Mouse (Mus musculus): ENCODE data around the gene Coil. TPM values are rescaled to one million over a fixed set of nuclear protein-coding genes. Genes with fewer than 3 reads are reported as not detected.
"Not testable (repeated sequence)": the region's sequence is repeated elsewhere in the genome, so short reads cannot be mapped to it uniquely, and the experiment has no call there.

Gene Coil
- total RNA-seq, 2 experiments from 2014 or later = 4.8 to 4.9 TPM

DNA sequence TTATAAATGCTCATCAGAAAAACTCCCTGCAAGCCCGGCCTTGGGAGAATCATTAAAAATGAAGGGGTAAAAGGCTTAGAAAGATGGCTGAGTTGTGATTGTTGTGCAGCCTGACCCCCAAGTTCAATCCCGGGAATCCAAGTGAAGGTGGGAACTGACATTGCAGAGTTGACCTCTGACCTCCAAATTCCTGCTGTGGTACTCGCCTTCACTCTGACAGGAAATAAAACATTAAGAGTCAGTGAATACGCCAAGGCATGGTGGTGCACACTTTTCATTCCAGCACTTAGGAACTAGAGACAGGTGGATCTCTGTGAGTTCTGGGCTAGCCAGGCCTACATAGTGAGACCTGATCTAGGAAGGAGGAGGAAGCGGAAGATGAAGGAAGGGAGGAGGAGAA is 35.4 kb downstream of the Coil start:
- no peak for DNase-seq

GRCm38 (mm10) chr11:89006404-89006803 is 36.4 kb downstream of the Coil start:
- DNase-seq = no peak

DNA sequence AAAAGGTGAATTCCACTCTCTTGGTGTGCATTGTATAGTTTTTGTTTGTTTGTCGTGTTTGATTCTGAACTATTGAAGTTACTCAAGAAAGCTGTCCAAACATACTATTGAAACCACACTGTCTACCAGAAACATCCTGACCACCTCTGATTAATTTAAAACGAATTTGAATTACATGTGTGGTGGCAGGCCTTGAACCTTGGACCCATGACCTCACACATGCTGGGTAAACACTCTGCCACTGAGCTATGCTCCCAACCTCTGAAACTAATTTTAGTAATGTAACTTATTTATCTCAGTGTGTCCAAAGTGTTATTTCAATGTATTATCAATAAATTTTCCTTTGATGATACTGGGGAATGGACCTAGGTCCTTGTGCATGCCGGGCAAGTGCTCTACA is 37.5 kb downstream of the Coil start:
- no peak for DNase-seq

DNA sequence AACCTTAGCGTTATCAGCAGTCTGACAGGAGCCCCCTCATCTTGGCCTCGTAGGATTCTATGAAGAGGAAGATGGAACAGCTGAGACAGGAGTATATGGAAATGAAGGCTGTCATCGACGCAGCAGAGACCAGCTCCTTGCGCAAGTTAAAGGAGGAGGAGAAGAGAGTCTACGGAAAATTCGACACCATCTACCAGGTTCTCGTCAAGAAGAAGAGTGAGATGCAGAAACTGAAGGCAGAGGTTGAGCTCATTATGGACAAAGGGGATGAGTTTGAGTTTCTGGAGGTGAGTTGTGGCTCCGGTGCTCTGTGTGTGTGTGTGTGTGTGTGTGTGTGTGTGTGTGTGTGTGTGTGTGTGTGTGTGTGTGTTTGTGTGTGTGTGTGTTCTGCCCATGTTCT is 39.0 kb downstream of the Coil start:
- no peak for DNase-seq

GRCm38 (mm10) chr11:89009496-89009895 is 39.4 kb downstream of the Coil start:
- no peak for DNase-seq

DNA sequence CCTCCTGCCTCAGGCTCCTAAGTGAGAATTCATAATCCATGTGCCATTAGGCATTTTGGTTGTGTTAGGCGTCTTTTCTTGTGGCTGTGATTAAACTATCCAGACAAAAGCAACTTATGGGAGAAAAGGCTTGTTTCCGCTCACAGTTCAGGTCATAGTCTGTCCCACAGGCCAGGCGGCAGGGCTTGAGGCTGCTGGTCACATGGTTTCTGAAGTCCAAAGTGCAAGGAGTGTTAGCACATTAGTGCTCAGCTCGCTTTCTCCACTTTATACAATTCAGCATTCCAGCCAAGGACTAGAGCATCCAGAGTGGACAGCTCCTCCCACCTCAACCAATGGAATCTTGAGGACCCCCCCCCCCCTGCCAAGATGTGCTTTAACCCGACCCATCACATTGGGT is 42.2 kb downstream of the Coil start:
- DNase-seq = no peak

GRCm38 (mm10) chr11:89017514-89018182 is 47.6 kb downstream of the Coil start:
- DNase-seq = no peak

GRCm38 (mm10) chr11:89020681-89021305 is 50.7 kb downstream of the Coil start:
- peak; percentile 25 to 51 for DNase-seq

DNA sequence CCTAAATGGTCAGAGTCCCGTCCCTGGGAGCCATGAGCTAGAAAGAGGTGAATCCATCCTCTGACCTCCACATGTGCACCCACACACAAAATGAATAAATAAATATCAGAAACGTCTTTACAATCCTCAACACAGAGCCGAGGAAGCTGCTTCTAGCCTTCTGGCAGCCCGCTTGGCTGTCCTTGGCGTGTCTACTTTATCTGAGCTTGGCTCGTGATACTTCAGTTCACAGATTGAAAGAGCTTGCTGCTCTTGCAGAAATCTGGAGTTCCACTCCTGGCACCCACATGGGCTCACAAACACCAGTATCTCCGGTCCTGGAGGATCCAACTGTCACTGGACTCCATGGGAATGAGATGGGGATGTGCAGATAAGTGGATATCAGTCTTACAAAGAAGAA is 51.6 kb downstream of the Coil start:
- DNase-seq = peak; percentile 21 to 40

GRCm38 (mm10) chr11:89022120-89022731 is 52.2 kb downstream of the Coil start:
- DNase-seq = no peak

DNA sequence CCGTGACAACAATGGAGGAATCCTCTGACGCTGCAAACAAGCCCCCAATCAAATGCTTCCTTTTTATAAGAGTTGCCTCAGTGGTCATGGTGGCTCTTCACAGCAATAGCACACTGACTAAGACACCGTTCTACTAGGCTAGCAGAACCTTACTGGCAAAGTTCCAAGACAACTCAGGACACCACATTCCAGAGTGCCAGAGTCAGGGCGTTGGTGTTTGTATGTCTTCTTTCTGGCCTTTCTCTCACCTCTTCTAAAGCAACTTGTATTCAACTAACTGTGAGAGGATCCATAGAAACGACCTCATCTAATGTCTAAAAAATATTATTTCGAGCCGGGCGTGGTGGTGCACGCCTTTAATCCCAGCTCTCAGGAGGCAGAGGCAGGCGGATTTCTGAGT is 53.4 kb downstream of the Coil start:
- DNase-seq = peak in 1 of 2 experiments; percentile 23

GRCm38 (mm10) chr11:89024181-89024881 is 54.3 kb downstream of the Coil start:
- peak; percentile 89 to 94 for DNase-seq

DNA sequence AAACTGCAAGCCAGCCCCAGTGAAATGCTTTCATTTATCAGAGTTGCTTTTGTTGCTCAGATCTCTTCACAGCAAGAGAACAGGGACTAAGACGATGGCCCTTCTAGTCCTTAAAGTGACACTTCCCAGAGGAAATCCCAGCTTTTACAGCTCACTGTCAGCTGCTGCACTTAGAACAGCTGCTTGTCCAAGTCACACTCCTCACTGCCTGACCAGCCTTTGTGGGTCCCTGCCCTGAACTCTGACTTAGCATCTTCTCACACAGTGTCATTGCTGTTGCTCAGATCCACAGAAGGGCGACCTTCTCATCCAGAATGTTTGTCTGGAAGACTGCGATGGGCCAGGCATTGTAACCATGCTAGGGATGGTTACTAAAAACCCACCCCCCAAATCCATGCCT is 55.6 kb downstream of the Coil start:
- DNase-seq = peak; percentile 33 to 41

DNA sequence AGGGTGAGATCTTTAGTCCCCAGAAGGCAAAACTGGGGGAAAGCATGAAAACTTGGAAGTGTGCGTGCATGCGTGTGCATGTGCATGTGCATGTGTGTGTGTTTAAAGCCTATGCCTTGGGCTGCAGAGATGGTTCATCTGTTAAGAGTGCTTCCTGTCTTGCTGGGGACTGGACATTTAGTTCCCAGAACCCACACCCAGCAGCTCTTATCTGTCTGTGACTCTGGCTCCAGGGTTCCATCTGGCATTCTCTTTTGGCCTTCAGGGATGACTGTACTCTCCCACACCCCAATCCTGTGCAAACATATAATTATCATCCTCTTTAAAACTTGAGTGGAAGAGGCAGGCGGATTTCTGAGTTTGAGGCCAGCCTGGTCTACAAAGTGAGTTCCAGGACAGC is 56.1 kb downstream of the Coil start:
- peak; percentile 44 to 79 for DNase-seq

- DNase-seq = peak; percentile 70 to 86
Observed at GRCm38 (mm10) chr11:89027955-89028361, 57.9 kb downstream of the Coil start.

GRCm38 (mm10) chr11:89028871-89029405 is 58.9 kb downstream of the Coil start:
- DNase-seq = peak; percentile 72 to 81

GRCm38 (mm10) chr11:89030552-89030951 is 60.5 kb downstream of the Coil start:
- DNase-seq = no peak

DNA sequence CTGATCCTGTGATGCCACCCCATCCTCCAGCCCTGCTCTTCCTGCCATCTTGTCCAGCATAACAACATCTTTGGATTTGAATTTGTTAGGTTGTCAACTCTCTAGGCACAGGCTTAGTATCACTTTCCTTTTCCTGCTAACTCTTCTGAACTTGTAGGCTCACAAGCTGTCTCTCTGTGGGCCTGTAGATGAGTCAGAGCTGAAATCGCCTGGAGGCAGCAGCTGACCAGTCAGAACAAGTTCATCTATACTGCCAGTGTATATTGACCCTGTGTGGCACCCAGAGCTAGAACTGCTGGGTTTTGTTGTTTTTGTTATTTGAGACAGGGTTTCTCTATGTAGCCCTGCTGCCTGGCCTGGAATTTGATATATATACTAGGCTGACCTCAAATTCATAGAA is 61.1 kb downstream of the Coil start:
- no peak for DNase-seq

DNA sequence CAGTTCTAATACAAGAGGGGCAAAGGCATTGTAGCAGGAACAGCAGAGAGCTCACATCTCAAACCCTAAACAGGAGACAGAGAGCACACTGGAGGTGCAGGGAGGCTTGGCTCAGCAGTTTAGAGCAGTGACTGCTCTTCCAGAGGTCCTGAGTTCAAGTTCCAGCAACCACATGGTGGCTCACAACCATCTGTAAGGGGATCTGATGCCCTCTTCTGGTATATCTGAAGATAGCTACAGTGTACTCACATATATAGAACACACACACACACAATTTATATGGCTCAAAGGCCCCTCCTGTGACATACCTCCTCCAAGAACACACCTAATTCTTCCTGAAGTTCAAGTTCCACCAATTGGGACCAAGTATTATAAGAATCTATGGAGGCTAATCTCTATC is 64.5 kb downstream of the Coil start:
- DNase-seq = no peak

GRCm38 (mm10) chr11:89035552-89035951 is 65.5 kb downstream of the Coil start:
- no peak for DNase-seq

- DNase-seq = no peak
Observed at GRCm38 (mm10) chr11:89038496-89038895, 68.4 kb downstream of the Coil start.

DNA sequence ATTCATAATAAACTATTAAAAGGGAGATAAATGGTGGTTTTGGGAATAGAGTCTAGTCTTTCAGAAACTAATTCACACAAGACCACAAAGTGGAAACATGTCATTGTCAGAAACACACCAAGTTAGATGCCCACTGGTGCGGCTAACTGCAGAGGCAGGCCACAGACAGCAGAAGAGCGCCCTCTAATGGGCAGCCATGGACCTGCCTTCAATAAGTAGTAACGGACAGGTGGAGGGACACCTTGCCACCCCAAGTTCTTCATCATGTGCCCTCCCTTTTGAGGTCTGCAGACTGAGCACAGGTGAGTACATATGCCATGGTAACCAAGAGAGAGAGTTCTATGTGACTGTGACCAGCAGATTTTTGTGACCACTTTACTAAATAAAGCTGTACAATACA is 69.3 kb downstream of the Coil start:
- DNase-seq = peak; percentile 69 to 83

DNA sequence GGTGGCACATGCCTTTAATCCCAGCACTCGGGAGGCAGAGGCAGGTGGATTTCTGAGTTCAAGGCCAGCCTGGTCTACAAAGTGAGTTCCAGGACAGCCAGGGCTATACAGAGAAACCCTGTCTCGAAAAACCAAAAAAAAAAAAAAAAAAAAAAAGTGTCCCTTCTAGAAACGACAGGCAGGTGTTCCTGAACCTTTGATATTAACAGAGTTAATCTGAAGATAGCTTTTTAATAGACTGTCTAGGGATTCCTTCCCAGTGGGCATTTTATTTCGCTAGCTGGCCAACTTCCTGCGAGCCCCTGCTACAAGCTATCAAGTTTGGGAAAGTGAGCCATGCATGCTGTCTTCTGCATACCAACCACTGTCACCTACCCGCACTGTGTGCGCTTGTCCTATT is 71.0 kb downstream of the Coil start:
- not testable (repeated sequence) for DNase-seq
